Mouse (Mus musculus) neural tube, embryonic 15.5 days (tissue): ENCODE measurements around the gene Immp2l. TPM values are rescaled to one million over a fixed set of nuclear protein-coding genes. Genes with fewer than 3 reads are reported as not detected.

Experiments used
- ATAC-seq: fragments of 200-750 bp; cut with Nextera tagmentation; 2 replicates; pipeline ENCODE4 v1.8.0; 2017; ENCODE audit warnings: mild to moderate bottlenecking, moderate TSS enrichment, moderate library complexity; ENCODE audit not compliant: low FRiP score
- H3K27ac ChIP-seq: fragments of 300-500 bp; sonication (generic); replicated peaks from 2 replicates; pipeline ENCODE4 v1.5.1; 2015; ENCODE audit warnings: mild to moderate bottlenecking, inconsistent platforms
- H3K27me3 ChIP-seq: fragments of 300-500 bp; sonication (generic); replicated peaks from 2 replicates; pipeline ENCODE4 v1.6.1; 2015; ENCODE audit warnings: inconsistent platforms
- H3K36me3 ChIP-seq: fragments of 300-500 bp; sonication (generic); 2 replicates; pipeline ENCODE4 v1.6.1; 2015; ENCODE audit warnings: inconsistent platforms
- H3K4me1 ChIP-seq: fragments of 300-500 bp; sonication (generic); 2 replicates; pipeline ENCODE4 v1.6.1; 2015; ENCODE audit warnings: inconsistent platforms
- H3K4me2 ChIP-seq: fragments of 300-500 bp; sonication (generic); 2 replicates; pipeline ENCODE4 v1.6.1; 2015; ENCODE audit warnings: inconsistent platforms, mild to moderate bottlenecking, moderate library complexity
- H3K4me3 ChIP-seq: fragments of 300-500 bp; sonication (generic); replicated peaks from 2 replicates; pipeline ENCODE4 v1.5.1; 2015; ENCODE audit warnings: mild to moderate bottlenecking, inconsistent platforms
- H3K9ac ChIP-seq: fragments of 300-500 bp; sonication (generic); replicated peaks from 2 replicates; pipeline ENCODE4 v1.6.1; 2015; ENCODE audit warnings: mild to moderate bottlenecking, inconsistent platforms
- H3K9me3 ChIP-seq: fragments of 300-500 bp; sonication (generic); replicated peaks from 2 replicates; pipeline ENCODE4 v1.6.1; 2016; ENCODE audit warnings: inconsistent platforms
- WGBS: fragments of 180-500 bp; shearing (Covaris S2); methylation state at CpG from one replicate; pipeline ENCODE4 v1.1.7; 2015; ENCODE audit warnings: mixed read lengths; 5-methylcytosine and 5-hydroxymethylcytosine counted together
- polyA plus RNA-seq: library from polyadenylated mRNA; unstranded; fragments of >200 nt; fragmentation: Nextera tagmentation; extraction: Ambion mirVana; gene quantifications from 2 replicates; pipeline ENCODE4 v1.2.1, GENCODE M21; 2015

Immp2l gene
- polyA plus RNA-seq, 1 experiment from 2014 or later, result 5.8 TPM

GRCm38 (mm10) chr12:41481486-41481885 lies 457.6 kb downstream of the Immp2l start:
- H3K9ac ChIP-seq, result no peak overlapping the region
- no peak for ATAC-seq
- peaks cover 21% of the 10 kb centered on the region for H3K4me1 ChIP-seq
- no peak overlapping the region for H3K4me3 ChIP-seq
- peak overlapping the region; percentile 59 for H3K4me2 ChIP-seq
- H3K9me3 ChIP-seq, result no peaks in the 10 kb centered on the region
- H3K27ac ChIP-seq, result no peak overlapping the region
- no peaks in the 10 kb centered on the region for H3K27me3 ChIP-seq
- no peaks in the 10 kb centered on the region for H3K36me3 ChIP-seq
- 40% methylated on average over 2 of the region's 2 CpGs for WGBS

GRCm38 (mm10) chr12:41483091-41483592 lies 459.3 kb downstream of the Immp2l start:
- WGBS, result 57% methylated on average over 5 of the region's 5 CpGs
- H3K4me1 ChIP-seq, result peaks cover 21% of the 10 kb centered on the region
- peak overlapping the region; percentile 59 for H3K4me2 ChIP-seq
- H3K36me3 ChIP-seq, result no peaks in the 10 kb centered on the region
- peak overlapping the region; percentile 60 for H3K4me3 ChIP-seq
- peak overlapping the region; percentile 72 for H3K9ac ChIP-seq
- no peaks in the 10 kb centered on the region for H3K9me3 ChIP-seq
- ATAC-seq, result no peak
- no peaks in the 10 kb centered on the region for H3K27me3 ChIP-seq
- peak overlapping the region; percentile 93 for H3K27ac ChIP-seq

DNA sequence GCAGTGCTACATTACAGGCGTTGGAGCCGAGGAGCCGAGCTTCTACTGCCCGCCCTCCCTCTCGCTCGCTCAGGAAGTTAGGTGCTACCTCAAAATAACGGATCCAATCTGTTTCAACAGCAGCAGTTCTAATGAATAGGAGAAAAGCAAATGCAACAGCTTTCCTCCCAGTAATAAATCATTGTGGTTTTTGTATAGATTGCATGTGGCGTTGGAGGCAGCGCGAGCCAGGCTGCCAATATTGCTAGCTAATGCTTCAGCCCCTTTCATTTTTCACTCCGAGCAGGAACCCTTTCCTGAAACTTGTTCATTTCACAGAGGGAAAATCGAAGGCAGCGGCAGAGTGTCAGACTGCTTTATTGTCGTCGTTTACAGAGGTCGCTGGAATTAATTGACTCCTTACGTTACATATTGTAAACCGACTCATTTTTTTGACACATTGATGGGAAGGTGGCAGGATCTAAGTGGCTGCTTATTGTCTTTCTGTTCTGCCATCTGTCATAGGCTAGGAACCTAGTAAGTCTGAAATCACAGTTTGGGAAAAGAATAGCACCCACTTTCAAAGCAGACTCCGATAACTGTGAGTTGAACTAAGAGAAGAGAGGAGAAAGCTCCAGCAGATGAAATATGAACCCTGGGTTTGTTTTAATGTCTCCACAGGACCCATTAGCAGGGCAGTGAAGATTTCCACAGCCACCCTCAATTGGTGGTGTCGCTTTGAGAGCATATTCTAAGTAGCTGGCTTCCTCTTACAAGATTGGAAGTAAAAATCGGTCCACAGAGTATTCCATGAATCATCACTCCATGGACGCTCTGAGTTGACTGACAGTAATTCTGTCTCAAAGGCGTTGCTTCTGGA lies 459.9 kb downstream of the Immp2l start:
- H3K4me2 ChIP-seq, result peak overlapping the region; percentile 59
- peaks cover 21% of the 10 kb centered on the region for H3K4me1 ChIP-seq
- H3K9me3 ChIP-seq, result no peaks in the 10 kb centered on the region
- 7% methylated on average over 23 of the region's 23 CpGs for WGBS
- H3K27ac ChIP-seq, result peak overlapping the region; percentile 93
- H3K36me3 ChIP-seq, result no peaks in the 10 kb centered on the region
- no peaks in the 10 kb centered on the region for H3K27me3 ChIP-seq
- no peak; the same call in 1 of the 2 replicates for ATAC-seq
- H3K9ac ChIP-seq, result peak overlapping the region; percentile 72
- peak overlapping the region; percentile 60 for H3K4me3 ChIP-seq

DNA sequence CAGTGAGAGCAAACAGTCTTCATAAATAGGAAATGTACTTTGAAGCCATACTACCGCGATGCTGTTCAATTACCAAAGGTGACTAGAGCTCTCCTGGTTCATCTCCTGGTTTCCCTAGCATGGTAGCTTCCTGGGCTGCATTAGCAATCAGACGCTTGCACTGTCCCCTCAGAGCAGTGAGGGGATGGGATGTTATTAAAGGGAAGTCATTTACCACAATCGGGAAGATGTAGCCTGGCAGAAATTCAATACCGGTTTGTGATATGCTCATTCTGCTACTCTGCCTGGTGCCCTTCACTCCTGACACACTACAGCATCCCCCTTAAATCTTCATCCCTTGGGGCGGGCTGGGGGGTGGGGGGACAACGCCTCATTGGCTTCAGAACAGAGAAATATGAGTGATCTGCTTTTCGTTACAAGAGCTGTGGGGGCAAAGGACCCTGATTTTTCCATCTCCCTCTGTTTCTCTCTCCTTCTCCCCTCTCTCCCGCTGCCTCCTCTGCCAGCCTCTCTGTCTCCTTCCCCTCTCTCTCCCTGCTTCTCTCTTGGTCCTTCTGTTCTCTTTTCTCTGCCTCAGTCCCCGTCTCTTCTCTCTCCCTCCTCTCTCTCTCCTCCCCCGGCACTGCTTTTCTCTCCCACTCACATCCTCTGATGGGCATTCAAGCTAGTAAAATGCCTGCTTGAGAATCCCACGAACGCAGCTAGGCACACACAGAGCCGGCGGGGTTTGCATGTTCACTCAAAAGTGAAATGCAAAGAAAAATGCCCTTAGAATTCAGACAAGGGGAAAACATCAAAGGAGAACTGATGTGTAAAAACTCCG lies 461.0 kb downstream of the Immp2l start:
- peak overlapping the region; percentile 93 for H3K27ac ChIP-seq
- peak overlapping the region; percentile 60 for H3K4me3 ChIP-seq
- 4% methylated on average over 16 of the region's 16 CpGs for WGBS
- H3K9me3 ChIP-seq, result no peaks in the 10 kb centered on the region
- peak; percentile 76 for ATAC-seq
- no peaks in the 10 kb centered on the region for H3K27me3 ChIP-seq
- H3K4me2 ChIP-seq, result peak overlapping the region; percentile 59
- peaks cover 21% of the 10 kb centered on the region for H3K4me1 ChIP-seq
- no peaks in the 10 kb centered on the region for H3K36me3 ChIP-seq
- H3K9ac ChIP-seq, result peak overlapping the region; percentile 72

- H3K4me3 ChIP-seq, result peak overlapping the region; percentile 60
- H3K9ac ChIP-seq, result peak overlapping the region; percentile 72
- H3K27ac ChIP-seq, result peak overlapping the region; percentile 93
- H3K4me2 ChIP-seq, result peak overlapping the region; percentile 59
- H3K27me3 ChIP-seq, result no peaks in the 10 kb centered on the region
- ATAC-seq, result peak; percentile 93
- H3K9me3 ChIP-seq, result no peaks in the 10 kb centered on the region
- H3K4me1 ChIP-seq, result peaks cover 21% of the 10 kb centered on the region
- WGBS, result 7% methylated on average over 12 of the region's 12 CpGs
- H3K36me3 ChIP-seq, result no peaks in the 10 kb centered on the region
These were observed 461.8 kb downstream of the Immp2l start for GRCm38 (mm10) chr12:41485512-41486215.

GRCm38 (mm10) chr12:41486331-41486730 lies 462.4 kb downstream of the Immp2l start, which contains the start of gene Lrrn3:
Gene Lrrn3 (minus strand): TSS chr12:41486431.
- peak within 1 kb of the TSS; percentile 59 for H3K4me2 ChIP-seq
- peak within 1 kb of the TSS; percentile 60 for H3K4me3 ChIP-seq
- no peaks in the 10 kb centered on the region for H3K27me3 ChIP-seq
- H3K9me3 ChIP-seq, result no peaks in the 10 kb centered on the region
- H3K36me3 ChIP-seq, result no peaks in the 10 kb centered on the region
- 94% methylated on average over 1 of the region's 1 CpGs for WGBS
- ATAC-seq, result no peak
- peak within 1 kb of the TSS; percentile 72 for H3K9ac ChIP-seq
- H3K4me1 ChIP-seq, result peaks cover 18% of the 10 kb centered on the region
- H3K27ac ChIP-seq, result peak within 1 kb of the TSS; percentile 93

DNA sequence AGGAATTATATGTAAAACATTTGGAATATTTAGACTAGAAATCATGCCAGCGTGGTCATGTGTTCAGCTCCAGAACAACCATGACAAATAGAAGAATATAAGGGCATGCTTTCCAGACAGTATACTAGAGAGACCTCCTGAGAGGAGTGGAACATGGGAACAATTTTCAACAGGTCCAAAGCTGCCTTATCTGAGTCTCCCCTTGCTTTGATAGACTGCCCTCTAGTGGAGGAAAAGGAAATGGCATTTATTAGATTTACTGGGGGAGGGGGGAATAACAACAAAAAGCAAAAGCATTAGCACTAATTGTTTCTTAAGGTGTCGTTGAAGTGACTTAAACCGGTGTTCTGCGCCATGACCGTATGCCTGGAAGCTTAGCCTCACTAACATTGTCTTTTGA lies 463.1 kb downstream of the Immp2l start:
- Histone ChIP-seq H3K27me3 (no peaks in the 10 kb centered on the region), H3K9ac (no peak overlapping the region), H3K36me3 (no peaks in the 10 kb centered on the region), H3K9me3 (no peaks in the 10 kb centered on the region), H3K4me1 (peaks cover 18% of the 10 kb centered on the region), H3K27ac (no peak overlapping the region), H3K4me2 (peak overlapping the region; percentile 59; the same call in 1 of the 2 replicates), H3K4me3 (no peak overlapping the region)
- ATAC-seq, result no peak
- WGBS, result 28% methylated on average over 5 of the region's 5 CpGs

DNA sequence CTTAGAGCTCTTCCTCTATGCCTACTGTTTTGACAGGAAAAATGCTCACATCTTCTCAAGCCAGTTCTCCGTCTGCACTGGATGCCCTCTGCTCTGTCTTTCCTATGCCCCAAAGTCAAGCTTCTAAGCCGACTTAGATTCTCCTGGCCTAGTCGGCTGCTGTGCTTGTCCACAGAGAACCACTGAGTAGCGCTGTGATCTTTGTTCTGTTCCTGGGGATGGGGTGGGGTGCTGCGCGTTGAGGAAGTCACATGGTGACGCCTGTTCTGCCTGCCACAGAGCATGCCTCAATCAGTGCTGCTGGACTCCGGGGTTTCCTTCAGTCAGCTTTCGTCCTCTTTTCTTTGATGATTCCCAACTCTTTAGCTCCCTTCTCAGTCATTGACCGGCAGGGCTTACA lies 470.7 kb downstream of the Immp2l start:
- no peaks in the 10 kb centered on the region for H3K36me3 ChIP-seq
- no peak overlapping the region for H3K4me2 ChIP-seq
- no peaks in the 10 kb centered on the region for H3K4me1 ChIP-seq
- H3K4me3 ChIP-seq, result no peak overlapping the region
- 56% methylated on average over 10 of the region's 10 CpGs for WGBS
- no peak overlapping the region for H3K27ac ChIP-seq
- no peak for ATAC-seq
- H3K27me3 ChIP-seq, result no peaks in the 10 kb centered on the region
- no peak overlapping the region for H3K9ac ChIP-seq
- H3K9me3 ChIP-seq, result no peaks in the 10 kb centered on the region

DNA sequence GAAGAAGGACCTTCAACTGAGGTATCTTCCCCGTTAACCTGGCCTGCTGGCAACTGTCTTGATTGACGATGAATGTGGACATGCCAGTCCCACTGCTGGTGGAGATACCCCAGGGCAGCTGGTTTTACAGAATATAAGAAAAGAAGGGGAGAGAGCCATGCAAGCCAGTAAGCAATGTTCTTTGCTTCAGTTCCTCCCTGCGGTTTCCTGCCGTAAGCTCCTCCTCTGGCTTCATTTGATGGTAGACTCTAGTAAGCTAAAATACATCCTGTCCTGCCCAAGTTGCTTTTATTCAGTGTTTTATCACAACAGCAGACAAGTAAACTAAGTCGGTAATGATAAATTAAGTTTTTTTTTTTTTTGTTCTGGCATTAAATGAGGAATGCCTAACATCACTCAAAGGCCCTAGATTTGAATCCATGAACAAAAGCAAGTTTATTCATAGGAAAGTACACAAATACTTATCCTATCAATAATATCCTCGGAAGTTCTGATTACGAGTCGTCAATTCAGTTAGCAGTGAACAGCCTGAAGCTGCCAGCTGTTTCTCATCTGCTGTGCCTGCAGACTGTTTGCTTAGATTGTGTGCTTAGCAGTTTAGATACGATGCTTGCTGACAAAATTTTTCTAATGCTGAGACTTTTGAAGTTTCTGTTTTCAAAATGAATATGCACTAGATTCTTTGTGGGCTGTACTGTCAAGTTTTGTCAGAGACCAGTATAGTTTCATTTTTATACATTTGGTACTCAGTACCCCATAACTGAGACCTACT lies 476.3 kb downstream of the Immp2l start:
- Histone ChIP-seq H3K9me3 (no peaks in the 10 kb centered on the region), H3K9ac (no peak overlapping the region), H3K4me3 (no peak overlapping the region), H3K36me3 (no peaks in the 10 kb centered on the region), H3K4me2 (no peak overlapping the region), H3K27me3 (no peaks in the 10 kb centered on the region), H3K27ac (no peak overlapping the region), H3K4me1 (no peaks in the 10 kb centered on the region)
- no peak for ATAC-seq
- 85% methylated on average over 9 of the region's 9 CpGs for WGBS

DNA sequence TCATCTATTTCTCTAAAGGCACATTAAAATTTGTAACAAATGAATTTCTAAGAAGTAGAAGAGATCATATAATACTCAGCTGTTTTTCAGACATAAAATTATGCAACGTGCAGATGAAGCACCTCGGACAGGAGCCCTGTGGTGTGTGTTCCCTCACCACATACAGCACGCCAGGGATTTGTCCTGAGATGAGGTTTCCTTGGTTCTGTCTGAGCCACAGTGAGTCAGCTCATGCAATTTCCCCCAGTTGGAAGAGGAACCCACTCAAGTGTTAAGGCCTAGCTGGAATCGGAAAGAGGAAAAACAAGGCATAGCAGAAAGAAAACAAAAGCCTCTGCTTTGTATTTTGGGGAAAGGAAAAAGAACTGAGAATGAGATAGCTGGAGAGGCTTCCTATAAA lies 484.7 kb downstream of the Immp2l start:
- Histone ChIP-seq H3K9me3 (no peaks in the 10 kb centered on the region), H3K4me2 (no peak overlapping the region), H3K4me1 (no peaks in the 10 kb centered on the region), H3K27ac (no peak overlapping the region), H3K4me3 (no peak overlapping the region), H3K36me3 (no peaks in the 10 kb centered on the region), H3K27me3 (no peaks in the 10 kb centered on the region), H3K9ac (no peak overlapping the region)
- WGBS, result 70% methylated on average over 4 of the region's 4 CpGs
- no peak for ATAC-seq
